Mouse (Mus musculus) hematopoietic stem cell, adult 5-6 weeks (primary cell): ENCODE results near the gene 4930402F06Rik. TPM values are rescaled to one million over a fixed set of nuclear protein-coding genes. Genes with fewer than 3 reads are reported as not detected.

Experiments
- ATAC-seq, 2 experiments: fragments of 125-278 bp in 1 of 2; replicated peaks in 1 of 2; 2 replicates each; pipeline ENCODE4 v1.8.0; 2016 to 2017; ENCODE audit warnings: inconsistent platforms in 2 of 2, mild to moderate bottlenecking in 2 of 2, moderate number of reproducible peaks in 2 of 2, low read depth in 1 of 2, moderate TSS enrichment in 1 of 2; ENCODE audit not compliant: low FRiP score in 2 of 2, poor library complexity in 2 of 2, severe bottlenecking in 2 of 2, insufficient read depth in 1 of 2, low TSS enrichment in 1 of 2
- total RNA-seq: library from RNA; stranded (forward); fragments of 172-1452, 232-1000 nt; gene quantifications from 2 replicates; pipeline ENCODE4 v1.2.3, GENCODE M21; 2017

The 4930402F06Rik gene
- total RNA-seq, 1 experiment from 2014 or later = not detected

DNA sequence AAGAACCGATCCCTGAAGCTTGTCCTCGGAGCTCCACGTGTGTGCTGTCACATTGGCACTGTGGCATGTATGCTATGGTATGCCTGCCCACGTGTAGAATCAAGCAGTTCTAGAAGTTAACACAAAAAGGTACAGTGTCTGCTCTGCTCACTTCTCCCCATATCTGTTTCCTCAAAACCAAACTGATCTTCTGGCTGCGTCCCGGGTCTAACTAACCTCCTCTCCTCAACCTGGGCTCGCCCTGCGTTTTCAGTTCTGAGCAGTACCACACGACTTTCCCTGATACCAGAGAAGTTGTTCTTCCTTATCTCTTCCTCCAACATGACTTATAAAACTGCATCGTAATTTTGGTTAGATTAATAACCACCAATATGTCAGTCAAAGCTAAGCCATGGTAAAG is 69.4 kb downstream of the 4930402F06Rik start:
- ATAC-seq = peak; percentile 65 to 82

DNA sequence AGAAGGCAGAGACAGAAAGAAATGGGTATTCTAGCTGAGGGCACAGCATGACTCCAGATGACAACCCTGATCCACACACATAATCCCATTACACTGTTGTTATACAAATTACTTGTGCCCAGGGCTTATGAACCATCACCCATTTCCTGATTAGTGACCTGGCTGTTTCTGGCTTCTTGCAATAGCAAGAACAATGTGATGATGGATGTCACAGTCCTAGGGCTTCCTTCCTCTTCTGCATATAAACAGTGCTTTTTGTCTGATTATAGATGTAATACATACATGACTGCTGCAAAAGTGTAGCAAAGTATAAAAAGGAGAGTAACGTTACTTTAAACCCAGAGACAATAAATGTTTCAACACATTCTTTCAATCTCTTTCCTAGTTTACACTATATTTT is 70.0 kb downstream of the 4930402F06Rik start:
- 0 out of 4 replicates have a peak, but pooled peaks of 1 of the 2 experiments have one; percentile 27 for ATAC-seq

DNA sequence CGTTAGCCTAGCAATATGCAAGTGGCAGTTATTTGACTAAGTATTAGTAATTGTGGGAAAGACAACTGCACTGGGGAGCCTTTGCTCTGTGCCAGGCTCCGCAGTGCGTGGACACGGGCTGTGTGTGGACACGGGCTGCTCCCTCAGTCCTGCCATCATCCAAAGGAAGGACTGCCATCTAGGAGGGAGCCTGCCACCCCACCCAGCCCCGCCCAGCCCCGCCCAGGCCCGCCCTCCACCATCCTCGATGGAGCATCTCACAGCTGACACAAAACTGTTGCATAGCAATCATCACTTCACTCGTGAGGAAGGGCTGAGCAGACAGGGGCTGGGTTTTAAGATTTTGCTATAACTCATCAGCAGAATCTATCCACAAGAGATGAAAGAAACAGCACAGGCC is 71.0 kb downstream of the 4930402F06Rik start:
- no peak for ATAC-seq

Other genes starting within 250 kb of the 4930402F06Rik start
- 117 and 158 TPM in 2 replicates for gene Rab14, start 196.1 kb downstream of the 4930402F06Rik start, total RNA-seq
- 19.8 and 34.2 TPM in 2 replicates for gene Gsn, start 140.8 kb downstream of the 4930402F06Rik start, total RNA-seq
- 34.7 and 40.0 TPM in 2 replicates for gene Stom, start 60.2 kb downstream of the 4930402F06Rik start, total RNA-seq
- not detected in 2 replicates for gene 4930568D16Rik, start 29.4 kb downstream of the 4930402F06Rik start, total RNA-seq
- 65.5 and 86.1 TPM in 2 replicates for gene Ggta1, start 66.1 kb upstream of the 4930402F06Rik start, total RNA-seq
- gene Dab2ip, start 161.1 kb upstream of the 4930402F06Rik start, total RNA-seq = 15.0 and 16.9 TPM in 2 replicates